Mouse (Mus musculus) retina, adult 2 months (tissue): ENCODE measurements around the gene Tia1.

Source experiments
- DNase-seq: peaks from one replicate; pipeline ENCODE4 v3.0.0-alpha.2; 2012; ENCODE audit warnings: low read depth, low spot score

The Tia1 gene

DNA sequence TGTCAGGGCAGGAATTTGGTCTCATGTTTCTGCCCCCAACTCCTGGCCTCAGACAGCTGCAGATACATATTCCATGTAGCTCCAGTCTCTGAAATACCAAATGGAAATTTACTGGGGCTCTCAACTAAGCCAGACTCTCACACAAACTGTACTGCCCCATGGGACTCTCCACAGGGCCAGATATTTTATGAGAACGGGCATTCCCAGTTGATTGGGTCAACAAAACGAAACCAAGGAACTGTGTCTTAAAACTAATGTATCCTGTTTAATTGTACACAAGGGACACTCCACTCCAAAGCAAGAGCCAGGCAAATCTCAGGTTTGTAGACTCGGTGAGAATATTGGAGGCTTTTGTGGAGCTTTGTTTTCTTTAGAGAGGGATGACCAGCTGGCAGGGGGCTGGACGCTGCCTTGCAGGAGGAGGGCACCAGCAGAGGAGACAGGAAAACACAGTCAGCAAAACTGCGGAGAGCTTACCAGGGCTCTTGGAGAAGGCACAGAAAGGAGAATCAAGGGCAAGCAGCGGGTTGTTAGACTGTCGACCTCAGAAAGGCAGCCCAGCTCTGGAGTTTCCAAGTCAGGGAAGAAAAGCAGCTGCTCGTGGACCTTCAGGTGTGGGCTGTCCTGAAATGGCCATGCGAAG is 76.3 kb downstream of the Tia1 start:
- DNase-seq: no peak

- DNase-seq: no peak
These were observed 77.9 kb downstream of the Tia1 start for GRCm38 (mm10) chr6:86481871-86482270.
